Mouse (Mus musculus) limb, embryonic 14.5 days (tissue): ENCODE data around the gene Prkag2. TPM values are rescaled to one million over a fixed set of nuclear protein-coding genes. Genes with fewer than 3 reads are reported as not detected.

Experiments
- ATAC-seq: fragments of 200-750 bp; cut with Nextera tagmentation; 2 replicates; pipeline ENCODE4 v1.8.0; 2017; ENCODE audit warnings: low read depth, moderate number of reproducible peaks, moderate TSS enrichment; ENCODE audit not compliant: low FRiP score
- DNase-seq: peaks from one replicate; pipeline ENCODE4 v3.0.0-alpha.2; 2015; ENCODE audit warnings: low spot score
- H3K27ac ChIP-seq: fragments of 300-500 bp; sonication (generic); replicated peaks from 2 replicates; pipeline ENCODE4 v1.5.1; 2014; ENCODE audit warnings: low read depth, mild to moderate bottlenecking, low read length, moderate library complexity, mixed read lengths
- H3K27me3 ChIP-seq: fragments of 300-500 bp; sonication (generic); 2 replicates; pipeline ENCODE4 v1.6.1; 2014; ENCODE audit warnings: low read length, mixed read lengths; ENCODE audit not compliant: control insufficient read depth, insufficient read depth
- H3K36me3 ChIP-seq: fragments of 300-500 bp; sonication (generic); 2 replicates; pipeline ENCODE4 v1.6.1; 2014; ENCODE audit warnings: mild to moderate bottlenecking, low read length, moderate library complexity, mixed read lengths; ENCODE audit not compliant: control insufficient read depth, insufficient read depth
- H3K4me1 ChIP-seq: fragments of 300-500 bp; sonication (generic); 2 replicates; pipeline ENCODE4 v1.6.1; 2014; ENCODE audit warnings: antibody characterized with exemption, low read length, mixed read lengths; ENCODE audit not compliant: control insufficient read depth, insufficient read depth
- H3K4me2 ChIP-seq: fragments of 300-500 bp; sonication (generic); replicated peaks from 2 replicates; pipeline ENCODE4 v1.6.1; 2014; ENCODE audit warnings: low read depth, mild to moderate bottlenecking, low read length, moderate library complexity; ENCODE audit not compliant: severe bottlenecking
- H3K4me3 ChIP-seq: fragments of 300-500 bp; sonication (generic); replicated peaks from 2 replicates; pipeline ENCODE4 v1.5.1; 2014; ENCODE audit warnings: low read length
- H3K9ac ChIP-seq: fragments of 300-500 bp; sonication (generic); 2 replicates; pipeline ENCODE4 v1.6.1; 2014; ENCODE audit warnings: mild to moderate bottlenecking, low read depth, low read length, moderate library complexity; ENCODE audit not compliant: severe bottlenecking
- H3K9me3 ChIP-seq: fragments of 300-500 bp; sonication (generic); 2 replicates; pipeline ENCODE4 v1.6.1; 2016; ENCODE audit warnings: low read length; ENCODE audit not compliant: control insufficient read depth
- POLR2A ChIP-seq: fragments of 200-500 bp; IDR thresholded peaks from 2 replicates; pipeline ENCODE4 v1.8.0; 2012; ENCODE audit warnings: inconsistent platforms, mild to moderate bottlenecking, moderate library complexity, borderline replicate concordance; ENCODE audit not compliant: insufficient read depth, insufficient read length; ENCODE audit errors: extremely low read depth
- WGBS: fragments of 180-500 bp; shearing (Covaris S2); extraction: QIAGEN DNeasy Blood & Tissue Kit; methylation state at CpG from one replicate; pipeline ENCODE4 v1.1.7; 2014; 5-methylcytosine and 5-hydroxymethylcytosine counted together
- polyA plus RNA-seq, 2 experiments: library from polyadenylated mRNA; depleted of rRNA in 1 of 2; stranded (reverse) in 1 of 2; unstranded in 1 of 2; fragments of >200 nt; fragmentation: Nextera tagmentation in 1 of 2; extraction: Ambion mirVana in 1 of 2; gene quantifications; 2 replicates each; pipeline versions ENCODE4 v1.2.1 to v1.2.3; 2012 to 2014

Prkag2 gene
- polyA plus RNA-seq, 2 experiments: 21.3 to 32.6 TPM

DNA sequence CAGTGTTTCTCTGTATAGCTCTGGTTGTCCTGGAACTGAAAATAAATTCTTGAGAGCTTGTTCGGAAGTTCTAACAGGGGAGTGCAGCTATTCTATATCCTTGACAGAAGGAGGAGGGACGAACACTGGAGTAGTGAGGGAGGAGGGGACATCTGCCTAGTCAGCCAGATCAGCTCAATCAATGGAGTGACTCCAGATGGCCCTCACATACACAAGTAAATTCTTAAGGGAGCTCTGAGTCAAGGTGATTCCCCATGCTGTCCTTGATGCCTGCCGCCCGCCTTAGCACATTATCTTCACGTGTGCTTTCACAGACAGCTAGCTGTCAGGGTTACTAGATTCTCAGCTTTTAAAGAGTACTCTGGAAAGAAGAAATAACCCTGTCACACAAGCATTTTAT, 279.8 kb downstream of the Prkag2 start:
- Histone ChIP-seq H3K4me2 (no peak overlapping the region), H3K27me3 (no peaks in the 10 kb centered on the region), H3K9me3 (no peaks in the 10 kb centered on the region), H3K4me1 (peaks cover 7% of the 10 kb centered on the region), H3K9ac (no peak overlapping the region), H3K4me3 (no peak overlapping the region), H3K27ac (no peak overlapping the region), H3K36me3 (peaks cover 20% of the 10 kb centered on the region)
- DNase-seq (no peak), ATAC-seq (peak; percentile 26; the same call in 1 of the 2 replicates)
- no peak for TF ChIP-seq POLR2A
- WGBS: 65% methylated on average over 5 of the region's 5 CpGs

DNA sequence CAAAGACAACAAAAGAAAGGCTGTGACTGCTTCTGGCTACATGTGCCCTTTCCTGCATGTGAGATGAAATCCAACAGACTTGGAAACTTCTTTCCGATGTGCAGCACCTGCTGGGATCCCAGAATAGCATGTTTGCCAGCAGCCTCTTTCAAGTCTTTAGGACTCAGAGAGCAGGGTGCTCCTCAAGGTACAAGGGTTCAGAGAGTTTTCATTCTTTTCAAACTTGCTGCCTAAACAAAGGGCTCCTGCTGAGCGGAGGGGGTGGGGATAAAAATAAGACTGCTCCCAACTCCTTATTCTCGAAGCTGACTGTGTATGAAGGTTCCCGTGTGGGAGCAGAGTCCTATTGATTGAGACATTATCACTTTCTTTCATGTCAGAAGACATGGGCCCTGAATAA, 283.3 kb downstream of the Prkag2 start:
- peaks cover 3% of the 10 kb centered on the region for H3K4me1 ChIP-seq
- no peak overlapping the region for H3K4me3 ChIP-seq
- no peak for ATAC-seq
- no peak overlapping the region for H3K4me2 ChIP-seq
- no peak overlapping the region for H3K27ac ChIP-seq
- no peaks in the 10 kb centered on the region for H3K27me3 ChIP-seq
- no peaks in the 10 kb centered on the region for H3K9me3 ChIP-seq
- WGBS: 92% methylated on average over 4 of the region's 4 CpGs
- no peak for TF ChIP-seq POLR2A
- no peak for DNase-seq
- H3K9ac ChIP-seq: no peak overlapping the region
- peaks cover 41% of the 10 kb centered on the region for H3K36me3 ChIP-seq

DNA sequence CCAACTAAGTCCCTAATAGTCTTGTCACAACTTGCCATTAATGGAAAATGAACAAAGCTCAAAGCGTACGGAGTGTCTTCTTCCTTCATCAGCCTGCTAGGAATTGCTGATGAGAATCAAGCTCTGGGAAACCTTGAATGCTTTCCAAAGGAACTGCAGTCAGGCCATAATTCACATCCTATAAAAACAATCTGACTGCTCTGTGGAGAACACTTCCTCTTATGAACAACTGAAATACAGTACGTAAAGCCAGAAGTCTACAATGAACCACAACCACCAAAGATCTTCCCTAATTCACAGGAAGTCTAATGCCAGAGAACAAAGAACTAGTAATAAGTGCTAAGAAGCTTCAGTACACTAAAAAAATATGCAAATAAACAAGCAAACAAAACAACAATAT, 286.5 kb downstream of the Prkag2 start:
- Histone ChIP-seq H3K4me3 (no peak overlapping the region), H3K9ac (no peak overlapping the region), H3K36me3 (peaks cover 67% of the 10 kb centered on the region), H3K4me1 (no peaks in the 10 kb centered on the region; the same call in 1 of the 2 replicates), H3K27ac (no peak overlapping the region), H3K4me2 (no peak overlapping the region), H3K27me3 (no peaks in the 10 kb centered on the region), H3K9me3 (no peaks in the 10 kb centered on the region)
- ATAC-seq (no peak), DNase-seq (peak; percentile 31)
- WGBS: 76% methylated on average over 3 of the region's 3 CpGs
- no peak for TF ChIP-seq POLR2A

DNA sequence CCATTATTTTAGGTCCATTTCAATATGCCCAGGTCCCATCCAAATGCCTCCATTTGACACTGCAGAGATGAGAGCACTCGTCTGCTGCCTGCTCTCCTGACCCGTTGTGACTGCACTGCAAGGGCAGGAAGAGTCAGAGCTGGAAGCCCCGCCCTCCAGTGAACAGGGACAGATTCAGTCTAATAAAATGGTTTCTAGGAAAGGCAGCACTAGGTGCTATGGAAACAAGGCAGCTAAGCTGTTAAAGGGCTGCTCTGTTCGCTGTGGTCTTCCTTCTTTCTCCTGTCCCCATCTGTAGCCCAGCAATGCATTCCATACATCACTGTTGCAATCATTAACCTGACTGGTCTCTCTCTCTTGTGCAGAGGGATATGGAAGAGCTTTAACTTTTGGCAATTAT, 287.4 kb downstream of the Prkag2 start:
- H3K27me3 ChIP-seq: no peaks in the 10 kb centered on the region
- peak; percentile 62 for ATAC-seq
- peaks cover 75% of the 10 kb centered on the region for H3K36me3 ChIP-seq
- DNase-seq: no peak
- TF ChIP-seq POLR2A: no peak
- H3K9ac ChIP-seq: no peak overlapping the region
- no peak overlapping the region for H3K4me3 ChIP-seq
- no peaks in the 10 kb centered on the region for H3K9me3 ChIP-seq
- no peak overlapping the region for H3K4me2 ChIP-seq
- 52% methylated on average over 4 of the region's 4 CpGs for WGBS
- H3K4me1 ChIP-seq: no peaks in the 10 kb centered on the region; the same call in 1 of the 2 replicates
- H3K27ac ChIP-seq: 0 out of 2 replicates have a peak overlapping the region, but pooled peaks have one; percentile 3

Other genes with a start within 250 kb of the Prkag2 start
- gene Galntl5, start 80.8 kb upstream of the Prkag2 start, polyA plus RNA-seq (2012; rRNA removed): not detected in 2 replicates
- not detected in 2 replicates for gene Galntl5, start 80.8 kb upstream of the Prkag2 start, polyA plus RNA-seq (2014; fragmentation: Nextera tagmentation; extraction: Ambion mirVana)
- 39.2 and 40.1 TPM in 2 replicates for gene Galnt11, start 121.3 kb upstream of the Prkag2 start, polyA plus RNA-seq (2012; rRNA removed)
- gene Galnt11, start 121.3 kb upstream of the Prkag2 start, polyA plus RNA-seq (2014; fragmentation: Nextera tagmentation; extraction: Ambion mirVana): 46.6 and 46.9 TPM in 2 replicates
- gene E130116L18Rik, start 122.5 kb upstream of the Prkag2 start, polyA plus RNA-seq (2012; rRNA removed): 0.64 TPM in 1 of 2 replicates, not detected in the other
- not detected in 2 replicates for gene E130116L18Rik, start 122.5 kb upstream of the Prkag2 start, polyA plus RNA-seq (2014; fragmentation: Nextera tagmentation; extraction: Ambion mirVana)